Mouse (Mus musculus): ENCODE data around the gene Ppp1r1c. TPM values are rescaled to one million over a fixed set of nuclear protein-coding genes. Genes with fewer than 3 reads are reported as not detected.
A peak's percentile ranks its signal among the peaks of the same experiment; 100 is the strongest.

Ppp1r1c gene
- polyA plus RNA-seq, 1 experiment: not detected

DNA sequence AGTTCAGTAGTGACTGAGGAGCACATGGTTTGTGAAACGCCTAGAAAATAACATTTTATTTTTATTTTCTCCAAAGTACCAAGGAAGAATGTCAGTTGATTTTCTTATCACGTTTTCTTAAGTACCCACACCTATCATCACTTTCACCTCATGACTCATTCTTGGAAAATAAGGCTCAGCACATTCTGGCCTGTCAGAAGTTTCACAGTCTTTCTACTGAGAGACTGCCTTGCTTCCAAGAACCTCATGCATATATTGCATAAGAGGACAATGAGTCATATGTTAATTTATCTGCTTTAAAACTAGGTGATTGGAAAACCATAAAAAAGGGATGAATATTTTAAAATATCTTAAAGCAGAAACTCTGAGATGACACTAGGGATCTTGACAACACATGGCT lies 9.4 kb upstream of the Ppp1r1c start:
- H3K4me2 ChIP-seq (ENCODE audit: low read depth): peak overlapping the region; percentile 25
- H3K27me3 ChIP-seq (ENCODE audit: control insufficient read depth, insufficient read depth, insufficient read length): no peaks in the 10 kb centered on the region
- H3K79me2 ChIP-seq (ENCODE audit: control insufficient read depth, insufficient read depth): no peaks in the 10 kb centered on the region
- H3K4me3 ChIP-seq: no peak overlapping the region
- no peaks in the 10 kb centered on the region for H3K36me3 ChIP-seq (ENCODE audit: control insufficient read depth, insufficient read depth)
- no peak for TF ChIP-seq MAX (IDR thresholded peaks at IDR 0.05; ENCODE audit: low read depth)
- peak; percentile 83 for TF ChIP-seq CEBPB (IDR thresholded peaks at IDR 0.05; ENCODE audit: insufficient read depth, poor library complexity, severe bottlenecking)
- TF ChIP-seq MYOD1 (IDR thresholded peaks at IDR 0.05; ENCODE audit: control insufficient read depth in 1 of 3, insufficient read length in 2 of 3, low read depth in 2 of 3): no peak
- no peak for TF ChIP-seq POLR2AphosphoS2 (IDR thresholded peaks at IDR 0.05; ENCODE audit: insufficient read length, low read depth)
- no peak for TF ChIP-seq SRF (IDR thresholded peaks at IDR 0.05; ENCODE audit: control insufficient read depth, insufficient read length, low read depth)
- TF ChIP-seq REST (IDR thresholded peaks at IDR 0.05; ENCODE audit: insufficient read depth, insufficient read length): no peak
- TF ChIP-seq USF1 (IDR thresholded peaks at IDR 0.05; ENCODE audit: low read depth): no peak
- TF ChIP-seq MYOG (IDR thresholded peaks at IDR 0.05; ENCODE audit: control insufficient read depth in 1 of 3, insufficient read depth in 1 of 3, insufficient read length in 2 of 3, low read depth in 2 of 3): no peak
- no peak overlapping the region for H3ac ChIP-seq (ENCODE audit: control insufficient read depth, insufficient read length)

DNA sequence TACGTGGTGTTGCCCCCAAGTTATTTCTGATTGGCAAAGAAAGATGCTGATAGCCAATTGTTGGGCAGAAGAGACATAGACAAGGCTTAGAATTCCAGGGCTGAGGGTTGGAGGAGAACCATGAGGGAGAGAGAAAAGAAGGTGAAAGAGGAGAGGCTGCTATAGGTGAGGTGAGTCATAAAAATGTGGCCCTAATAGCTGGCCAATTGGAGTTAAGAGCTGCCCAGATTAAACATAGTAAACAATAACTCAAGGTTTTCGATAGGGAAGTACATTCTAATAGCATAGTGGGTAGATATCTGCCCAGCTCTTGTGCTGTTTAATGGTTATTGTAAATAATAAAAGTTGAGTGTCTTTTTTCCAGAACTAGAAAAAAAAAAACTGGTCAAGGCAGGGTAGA lies 2.8 kb upstream of the Ppp1r1c start:
- no peak overlapping the region for H3ac ChIP-seq (ENCODE audit: control insufficient read depth, insufficient read length)
- no peaks in the 10 kb centered on the region for H3K27me3 ChIP-seq (ENCODE audit: control insufficient read depth, insufficient read depth, insufficient read length)
- no peaks in the 10 kb centered on the region for H3K79me2 ChIP-seq (ENCODE audit: control insufficient read depth, insufficient read depth)
- H3K4me2 ChIP-seq (ENCODE audit: low read depth): no peak overlapping the region
- no peak overlapping the region for H3K4me3 ChIP-seq
- H3K36me3 ChIP-seq (ENCODE audit: control insufficient read depth, insufficient read depth): no peaks in the 10 kb centered on the region
- TF ChIP-seq TCF12 (IDR thresholded peaks at IDR 0.05; ENCODE audit: insufficient read depth, poor library complexity, severe bottlenecking) (no peak), POLR2AphosphoS2 (IDR thresholded peaks at IDR 0.05; ENCODE audit: insufficient read length, low read depth) (no peak), E2F4 (IDR thresholded peaks at IDR 0.05; ENCODE audit: insufficient read depth) (no peak), MYOD1 (IDR thresholded peaks at IDR 0.05; ENCODE audit: control insufficient read depth in 1 of 3, insufficient read length in 2 of 3, low read depth in 2 of 3) (no peak), CEBPB (IDR thresholded peaks at IDR 0.05; ENCODE audit: insufficient read depth, poor library complexity, severe bottlenecking) (no peak), MAX (IDR thresholded peaks at IDR 0.05; ENCODE audit: low read depth) (no peak), MYOG (IDR thresholded peaks at IDR 0.05; ENCODE audit: control insufficient read depth in 1 of 3, insufficient read depth in 1 of 3, insufficient read length in 2 of 3, low read depth in 2 of 3) (no peak), TCF3 (IDR thresholded peaks at IDR 0.05; ENCODE audit: insufficient read length, low read depth) (no peak), REST (IDR thresholded peaks at IDR 0.05; ENCODE audit: insufficient read depth, insufficient read length) (no peak), POLR2A (IDR thresholded peaks at IDR 0.05; ENCODE audit: insufficient read length, low read depth) (no peak), USF1 (IDR thresholded peaks at IDR 0.05; ENCODE audit: low read depth) (no peak), SRF (IDR thresholded peaks at IDR 0.05; ENCODE audit: control insufficient read depth, insufficient read length, low read depth) (no peak)

DNA sequence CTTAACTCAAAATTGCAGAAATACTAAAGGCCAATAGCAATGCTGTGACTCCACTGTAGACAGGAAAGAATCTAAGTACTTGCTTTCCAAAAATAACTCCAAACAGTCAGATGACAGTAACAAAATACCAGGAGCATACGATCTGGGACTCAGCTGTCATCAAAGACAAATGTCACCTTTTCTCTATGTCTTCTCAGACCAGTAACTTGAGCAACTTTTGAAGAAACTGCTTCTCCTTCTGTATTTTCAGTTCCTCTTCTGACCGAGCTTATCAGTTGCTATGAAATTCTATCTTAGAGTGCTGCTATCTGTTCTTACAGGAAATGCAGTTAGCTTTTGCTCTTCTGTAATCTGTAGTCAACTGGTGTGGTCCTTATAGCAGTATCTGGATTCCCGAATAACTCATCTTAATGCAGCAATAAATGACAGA lies 6.1 kb downstream of the Ppp1r1c start:
- Histone ChIP-seq H3K27me3 (ENCODE audit: control insufficient read depth, insufficient read depth, insufficient read length) (no peaks in the 10 kb centered on the region), H3K4me3 (no peak overlapping the region), H3K36me3 (ENCODE audit: control insufficient read depth, insufficient read depth) (no peaks in the 10 kb centered on the region), H3ac (ENCODE audit: control insufficient read depth, insufficient read length) (no peak overlapping the region), H3K4me2 (ENCODE audit: low read depth) (peak overlapping the region; percentile 54), H3K79me2 (ENCODE audit: control insufficient read depth, insufficient read depth) (no peaks in the 10 kb centered on the region)
- peak in 1 of 3 experiments; percentile 57 for TF ChIP-seq MYOG (IDR thresholded peaks at IDR 0.05; ENCODE audit: control insufficient read depth in 1 of 3, insufficient read depth in 1 of 3, insufficient read length in 2 of 3, low read depth in 2 of 3)
- no peak for TF ChIP-seq CEBPB (IDR thresholded peaks at IDR 0.05; ENCODE audit: insufficient read depth, poor library complexity, severe bottlenecking)
- peak in 2 of 3 experiments; percentile 10 to 39 for TF ChIP-seq MYOD1 (IDR thresholded peaks at IDR 0.05; ENCODE audit: control insufficient read depth in 1 of 3, insufficient read length in 2 of 3, low read depth in 2 of 3)

DNA sequence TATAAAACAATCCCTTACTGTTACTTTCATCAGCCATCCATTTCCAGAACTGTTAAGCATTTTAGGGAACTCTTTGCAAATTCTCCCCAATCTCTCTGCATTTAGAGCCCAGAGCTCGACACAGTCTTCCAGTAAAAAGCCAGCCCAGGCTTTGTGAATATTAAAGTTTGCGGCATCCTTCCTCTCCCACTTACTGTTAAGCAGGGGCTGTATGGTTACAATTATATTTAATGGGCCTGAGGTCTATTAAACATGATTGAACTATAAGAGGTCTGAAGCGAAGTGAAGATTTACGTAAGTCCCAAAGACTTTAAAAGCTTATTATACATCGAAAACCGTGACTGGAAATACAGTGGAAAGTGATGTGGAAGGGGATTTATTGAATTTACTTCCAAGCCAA lies 7.2 kb downstream of the Ppp1r1c start:
- H3K79me2 ChIP-seq (ENCODE audit: control insufficient read depth, insufficient read depth): no peaks in the 10 kb centered on the region
- no peak for TF ChIP-seq POLR2AphosphoS2 (IDR thresholded peaks at IDR 0.05; ENCODE audit: insufficient read length, low read depth)
- TF ChIP-seq SRF (IDR thresholded peaks at IDR 0.05; ENCODE audit: control insufficient read depth, insufficient read length, low read depth): no peak
- no peak for TF ChIP-seq MYOD1 (IDR thresholded peaks at IDR 0.05; ENCODE audit: control insufficient read depth in 1 of 3, insufficient read length in 2 of 3, low read depth in 2 of 3)
- no peak for TF ChIP-seq MAX (IDR thresholded peaks at IDR 0.05; ENCODE audit: low read depth)
- no peak for TF ChIP-seq USF1 (IDR thresholded peaks at IDR 0.05; ENCODE audit: low read depth)
- no peak for TF ChIP-seq TCF3 (IDR thresholded peaks at IDR 0.05; ENCODE audit: insufficient read length, low read depth)
- no peak for TF ChIP-seq CEBPB (IDR thresholded peaks at IDR 0.05; ENCODE audit: insufficient read depth, poor library complexity, severe bottlenecking)
- no peak for TF ChIP-seq POLR2A (IDR thresholded peaks at IDR 0.05; ENCODE audit: insufficient read length, low read depth)
- no peak for TF ChIP-seq E2F4 (IDR thresholded peaks at IDR 0.05; ENCODE audit: insufficient read depth)
- no peak for TF ChIP-seq MYOG (IDR thresholded peaks at IDR 0.05; ENCODE audit: control insufficient read depth in 1 of 3, insufficient read depth in 1 of 3, insufficient read length in 2 of 3, low read depth in 2 of 3)
- TF ChIP-seq TCF12 (IDR thresholded peaks at IDR 0.05; ENCODE audit: insufficient read depth, poor library complexity, severe bottlenecking): no peak
- TF ChIP-seq REST (IDR thresholded peaks at IDR 0.05; ENCODE audit: insufficient read depth, insufficient read length): no peak
- H3K36me3 ChIP-seq (ENCODE audit: control insufficient read depth, insufficient read depth): no peaks in the 10 kb centered on the region
- no peak overlapping the region for H3ac ChIP-seq (ENCODE audit: control insufficient read depth, insufficient read length)
- H3K27me3 ChIP-seq (ENCODE audit: control insufficient read depth, insufficient read depth, insufficient read length): no peaks in the 10 kb centered on the region
- H3K4me3 ChIP-seq: no peak overlapping the region
- no peak overlapping the region for H3K4me2 ChIP-seq (ENCODE audit: low read depth)

DNA sequence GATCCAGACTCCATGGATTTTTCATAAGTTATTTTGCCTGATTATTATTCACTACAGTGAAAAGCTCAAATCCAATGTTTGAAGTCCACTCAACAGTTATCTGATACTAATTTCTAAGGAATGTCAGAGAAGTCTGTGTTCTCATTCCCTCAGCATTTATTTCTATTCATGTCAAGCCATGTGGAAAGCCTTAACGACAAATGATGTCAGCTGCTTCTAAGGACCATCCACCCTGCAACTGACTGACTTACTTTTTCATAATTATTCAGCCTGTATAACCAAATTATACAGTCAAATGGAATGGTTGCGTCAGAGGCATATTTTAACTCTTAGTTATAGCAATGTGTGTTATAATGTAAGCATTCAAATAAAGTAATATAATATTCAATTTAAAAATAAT lies 8.3 kb downstream of the Ppp1r1c start:
- no peaks in the 10 kb centered on the region for H3K36me3 ChIP-seq (ENCODE audit: control insufficient read depth, insufficient read depth)
- TF ChIP-seq POLR2AphosphoS2 (IDR thresholded peaks at IDR 0.05; ENCODE audit: insufficient read length, low read depth) (no peak), TCF3 (IDR thresholded peaks at IDR 0.05; ENCODE audit: insufficient read length, low read depth) (no peak), SRF (IDR thresholded peaks at IDR 0.05; ENCODE audit: control insufficient read depth, insufficient read length, low read depth) (no peak), MAX (IDR thresholded peaks at IDR 0.05; ENCODE audit: low read depth) (no peak), POLR2A (IDR thresholded peaks at IDR 0.05; ENCODE audit: insufficient read length, low read depth) (no peak), TCF12 (IDR thresholded peaks at IDR 0.05; ENCODE audit: insufficient read depth, poor library complexity, severe bottlenecking) (no peak), CEBPB (IDR thresholded peaks at IDR 0.05; ENCODE audit: insufficient read depth, poor library complexity, severe bottlenecking) (no peak), E2F4 (IDR thresholded peaks at IDR 0.05; ENCODE audit: insufficient read depth) (no peak), USF1 (IDR thresholded peaks at IDR 0.05; ENCODE audit: low read depth) (no peak), MYOG (IDR thresholded peaks at IDR 0.05; ENCODE audit: control insufficient read depth in 1 of 3, insufficient read depth in 1 of 3, insufficient read length in 2 of 3, low read depth in 2 of 3) (no peak)

More for the DNA sequence above, 8.3 kb downstream of the Ppp1r1c start:
- Histone ChIP-seq H3K27me3 (ENCODE audit: control insufficient read depth, insufficient read depth, insufficient read length) (no peaks in the 10 kb centered on the region), H3K79me2 (ENCODE audit: control insufficient read depth, insufficient read depth) (no peaks in the 10 kb centered on the region), H3K4me2 (ENCODE audit: low read depth) (no peak overlapping the region), H3ac (ENCODE audit: control insufficient read depth, insufficient read length) (no peak overlapping the region), H3K4me3 (no peak overlapping the region)
